Mouse (Mus musculus) brain, embryonic 14.5 days (tissue): ENCODE measurements around the gene Exph5.

Experiments used
- CTCF ChIP-seq: fragments of 200-500 bp; IDR thresholded peaks from 2 replicates; pipeline ENCODE4 v1.5.1; 2012; ENCODE audit warnings: inconsistent platforms, mild to moderate bottlenecking, moderate library complexity, borderline replicate concordance; ENCODE audit not compliant: insufficient read depth, insufficient read length; ENCODE audit errors: extremely low read depth
- POLR2A ChIP-seq: fragments of 200-500 bp; IDR thresholded peaks from 2 replicates; pipeline ENCODE4 v1.6.1; 2012; ENCODE audit warnings: mild to moderate bottlenecking, inconsistent platforms, borderline replicate concordance; ENCODE audit not compliant: poor library complexity, insufficient read depth, insufficient read length, severe bottlenecking; ENCODE audit errors: extremely low read depth

DNA sequence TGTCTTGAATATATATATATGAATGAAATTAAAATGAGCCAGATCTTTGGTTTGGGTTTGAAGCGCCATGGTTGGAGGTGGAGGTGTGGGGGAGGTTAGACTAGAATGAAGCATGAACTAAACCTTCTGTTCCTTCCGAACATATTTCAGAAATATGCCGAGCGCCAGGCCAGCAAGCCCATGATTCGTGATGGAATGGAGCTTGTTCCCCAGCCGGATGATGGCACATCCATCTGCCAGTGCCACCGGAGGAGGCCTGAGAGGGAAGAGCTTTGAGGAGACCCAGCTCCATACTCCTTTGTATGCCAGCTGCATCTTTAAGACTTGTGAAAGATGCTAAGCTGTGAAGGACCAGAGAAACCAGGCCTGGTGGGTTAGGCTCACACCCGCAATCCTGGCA lies 98.1 kb downstream of the Exph5 start:
- TF ChIP-seq CTCF (no peak), POLR2A (no peak)
